Mouse (Mus musculus) liver, embryonic 14.5 days (tissue): ENCODE measurements around the gene Bco1.

Experiments used
- CTCF ChIP-seq: IDR thresholded peaks from 2 replicates; pipeline ENCODE4 v1.5.1; 2016; ENCODE audit warnings: antibody characterized with exemption, low read depth, control low read depth
- EP300 ChIP-seq: IDR thresholded peaks from 2 replicates; pipeline ENCODE4 v1.6.1; 2016; ENCODE audit warnings: antibody characterized with exemption, low read depth

DNA sequence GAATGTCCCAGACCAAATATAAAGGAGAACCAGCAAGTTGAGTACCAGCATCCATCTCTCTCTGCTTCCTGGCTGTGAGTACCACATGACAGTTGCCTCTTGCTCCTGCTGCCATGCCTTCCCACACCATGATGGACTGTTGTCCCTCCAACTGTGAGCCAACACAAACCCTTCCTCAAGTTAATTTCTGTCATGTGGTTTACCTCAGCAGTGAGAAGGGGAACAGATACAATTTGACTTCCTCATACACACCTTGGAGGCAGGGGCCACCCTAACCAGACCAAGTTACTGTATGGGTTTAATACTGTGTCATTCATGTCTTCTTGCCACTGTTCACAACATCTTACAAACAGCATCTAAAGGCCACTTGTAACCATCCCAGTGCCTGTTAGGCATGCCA lies 8.6 kb upstream of the Bco1 start:
- no peak for TF ChIP-seq EP300
- TF ChIP-seq CTCF = no peak
